Mouse (Mus musculus): ENCODE results near the gene Cd27.

Cd27 gene

DNA sequence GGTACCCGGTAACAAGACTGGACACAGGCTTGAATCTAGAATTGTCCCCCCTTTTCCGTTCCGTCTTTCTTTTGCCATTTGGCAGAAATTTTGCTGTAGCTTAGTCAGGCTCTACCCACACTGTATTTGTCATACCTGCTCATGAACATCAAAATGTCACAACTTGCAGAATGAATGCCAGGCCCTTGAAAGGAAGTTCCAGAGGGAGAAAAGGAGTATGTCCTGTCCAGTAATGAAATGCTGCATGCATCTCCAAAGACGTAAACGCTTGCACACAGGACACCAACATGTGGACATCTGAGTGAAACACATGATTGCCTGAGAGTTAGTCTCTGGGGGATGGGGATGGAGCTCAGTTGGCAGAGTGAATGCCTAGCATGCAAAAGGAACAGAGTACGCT lies 23.1 kb downstream of the Cd27 start:
- DNase-seq (ENCODE audit: low read depth), result no peak

DNA sequence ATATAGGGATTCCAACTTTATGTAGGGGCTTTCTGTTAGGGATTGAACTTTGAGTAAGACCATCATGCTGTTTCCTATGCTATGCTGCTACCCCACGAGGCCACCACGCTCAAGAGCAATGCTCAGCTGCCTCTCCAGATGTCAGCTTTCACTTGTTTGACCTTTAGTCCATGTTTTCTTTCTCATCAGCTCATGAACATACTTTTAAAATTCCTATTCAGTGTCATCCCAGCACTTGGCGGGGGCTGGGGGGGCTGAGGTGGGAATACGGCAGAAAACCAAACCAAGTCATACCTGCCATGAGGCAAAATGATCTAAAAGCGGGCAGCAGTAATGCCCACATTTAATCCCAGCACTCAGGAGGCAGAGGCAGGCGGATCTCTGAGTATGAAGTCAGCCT lies 23.7 kb downstream of the Cd27 start:
- no peak for DNase-seq (ENCODE audit: low read depth)

DNA sequence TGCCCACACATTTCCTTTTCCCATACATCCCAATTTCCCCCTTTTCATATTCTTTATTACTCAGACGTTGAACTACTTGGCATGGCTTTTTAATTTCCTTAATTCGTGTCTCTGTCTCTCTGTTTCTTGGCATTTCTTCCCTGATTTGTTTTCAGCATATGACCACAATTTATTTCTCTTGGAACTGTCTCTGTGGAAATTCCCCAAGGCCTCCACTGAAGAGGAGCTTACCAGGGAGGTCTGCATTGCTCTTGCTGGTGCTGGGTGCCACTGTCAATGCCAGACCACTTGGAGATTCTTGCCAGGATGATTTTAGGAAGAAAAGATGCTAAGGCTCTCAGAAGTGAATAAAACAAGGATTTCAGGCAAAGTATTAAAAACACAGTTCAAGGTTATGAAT lies 24.2 kb downstream of the Cd27 start:
- no peak for DNase-seq (ENCODE audit: low read depth)

DNA sequence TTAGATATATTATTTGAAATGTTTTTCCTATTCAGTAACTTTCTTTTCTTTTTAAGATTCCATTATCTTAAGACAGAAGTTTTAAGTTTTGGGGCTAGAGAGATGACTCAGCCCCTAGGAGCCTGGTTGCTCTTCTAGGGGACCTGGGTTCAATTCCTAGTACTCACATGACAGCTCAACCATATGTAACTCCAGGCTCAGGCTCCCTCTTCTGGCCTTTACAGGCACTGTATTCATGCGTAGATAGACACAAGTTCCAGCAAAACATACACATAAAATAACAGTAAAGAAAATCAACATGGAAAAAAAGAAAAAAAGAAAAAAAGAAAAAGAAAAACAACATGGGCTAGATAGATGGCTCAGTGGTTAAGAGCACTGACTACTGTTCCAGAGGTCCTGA lies 26.4 kb downstream of the Cd27 start:
- no peak for DNase-seq (ENCODE audit: low read depth)

DNA sequence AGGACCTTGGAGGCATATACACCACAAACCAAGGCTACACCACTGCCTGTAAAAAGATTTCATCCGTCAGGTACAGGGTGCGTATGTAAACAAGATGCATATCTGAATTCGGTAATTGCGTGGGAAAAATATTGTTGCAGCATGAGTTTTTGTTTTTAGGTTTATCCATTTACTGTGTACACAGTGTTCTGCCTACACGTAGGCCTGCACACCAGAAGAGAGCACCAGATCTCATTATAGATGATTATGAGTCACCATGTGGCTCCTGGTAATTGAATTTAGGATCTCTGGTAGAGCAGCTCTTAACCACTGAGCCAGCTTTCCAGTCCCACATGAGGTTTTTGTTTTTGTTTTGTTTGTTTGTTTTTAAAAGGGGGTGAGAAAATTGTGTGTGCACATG lies 39.6 kb downstream of the Cd27 start:
- no peak for DNase-seq (ENCODE audit: low read depth)

DNA sequence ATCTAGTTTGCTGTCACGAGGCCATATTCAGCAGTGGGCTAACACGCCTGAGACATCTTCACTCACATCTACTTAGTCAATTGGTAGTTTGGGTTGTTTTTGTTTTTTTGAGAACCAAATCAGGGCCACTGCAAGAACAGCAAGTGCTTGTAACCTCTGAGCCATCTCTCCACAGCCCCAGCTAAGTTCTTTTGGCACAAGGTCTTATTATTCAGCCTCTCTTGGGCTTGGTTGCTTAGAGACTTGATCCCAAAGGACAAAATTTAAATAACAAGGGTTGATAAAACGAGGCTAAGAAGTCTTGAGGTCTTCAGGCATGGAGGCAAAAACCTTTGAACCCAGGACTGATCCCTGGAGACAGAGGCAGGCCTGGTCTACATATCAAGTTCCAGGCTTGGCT lies 40.5 kb downstream of the Cd27 start:
- DNase-seq (ENCODE audit: low read depth), result no peak

DNA sequence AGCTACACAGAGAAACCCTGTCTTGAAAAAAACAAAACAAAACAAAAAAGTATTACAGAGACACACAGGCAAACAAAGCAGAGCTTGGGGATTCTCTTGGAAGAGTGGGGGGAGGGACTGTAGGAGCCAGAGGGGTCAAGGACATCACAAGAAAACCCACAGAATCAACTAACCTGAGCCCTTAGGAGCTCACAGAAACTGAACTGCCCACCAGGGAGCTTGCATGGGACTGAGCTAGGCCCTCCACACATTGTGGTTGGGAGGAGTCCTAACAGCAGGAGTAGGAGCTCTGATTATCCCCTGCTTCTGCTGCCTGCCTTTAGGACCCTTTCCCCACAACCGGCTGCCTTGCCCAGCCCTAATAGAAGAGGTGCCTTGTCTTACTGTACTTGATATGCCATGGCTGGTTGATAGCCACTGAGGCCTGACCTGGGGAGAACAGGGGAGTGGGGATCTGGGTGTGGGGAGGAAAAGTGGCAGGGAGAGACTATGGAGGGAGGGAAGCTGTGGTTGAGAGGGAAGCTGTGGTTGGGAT lies 41.2 kb downstream of the Cd27 start:
- no peak for DNase-seq (ENCODE audit: low read depth)

DNA sequence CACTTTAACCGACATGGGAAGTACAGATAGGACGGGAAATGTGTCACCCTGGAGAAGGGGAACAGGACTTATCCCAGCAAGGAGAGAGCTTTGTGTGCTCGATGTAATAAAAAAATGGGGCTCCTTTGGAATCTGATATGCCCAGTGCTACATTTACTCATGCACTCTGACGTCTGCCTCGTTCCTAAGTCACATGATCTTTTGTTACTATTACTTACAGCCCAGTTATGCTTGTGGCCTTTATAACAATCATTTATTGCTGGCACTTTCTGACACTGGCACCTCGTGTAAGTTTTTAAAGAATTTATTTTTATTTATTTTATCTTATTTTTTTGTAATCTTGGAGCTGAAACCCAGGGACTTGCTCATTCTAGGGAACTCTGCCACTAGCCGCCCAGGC lies 43.4 kb downstream of the Cd27 start:
- DNase-seq (ENCODE audit: low read depth), result no peak

DNA sequence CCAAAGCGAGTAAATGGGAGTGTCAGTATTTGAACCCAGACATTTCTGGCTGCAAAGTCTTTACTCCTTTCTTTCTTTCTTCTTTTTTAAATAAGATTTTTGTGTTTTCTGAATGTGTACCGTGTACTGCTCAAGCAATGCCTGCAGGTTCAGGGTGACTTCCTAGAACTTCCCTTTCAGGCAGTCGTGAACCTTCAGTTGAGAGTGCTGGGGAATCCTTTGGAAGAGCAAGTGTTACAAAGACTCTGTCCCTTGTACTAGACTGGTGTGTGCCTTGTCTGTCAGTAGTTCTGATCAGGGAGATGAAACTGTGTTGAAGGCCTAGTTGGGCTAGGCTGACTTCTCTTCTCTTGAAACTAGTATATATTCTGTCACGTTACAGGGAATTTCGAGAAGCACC lies 44.0 kb downstream of the Cd27 start:
- no peak for DNase-seq (ENCODE audit: low read depth)

DNA sequence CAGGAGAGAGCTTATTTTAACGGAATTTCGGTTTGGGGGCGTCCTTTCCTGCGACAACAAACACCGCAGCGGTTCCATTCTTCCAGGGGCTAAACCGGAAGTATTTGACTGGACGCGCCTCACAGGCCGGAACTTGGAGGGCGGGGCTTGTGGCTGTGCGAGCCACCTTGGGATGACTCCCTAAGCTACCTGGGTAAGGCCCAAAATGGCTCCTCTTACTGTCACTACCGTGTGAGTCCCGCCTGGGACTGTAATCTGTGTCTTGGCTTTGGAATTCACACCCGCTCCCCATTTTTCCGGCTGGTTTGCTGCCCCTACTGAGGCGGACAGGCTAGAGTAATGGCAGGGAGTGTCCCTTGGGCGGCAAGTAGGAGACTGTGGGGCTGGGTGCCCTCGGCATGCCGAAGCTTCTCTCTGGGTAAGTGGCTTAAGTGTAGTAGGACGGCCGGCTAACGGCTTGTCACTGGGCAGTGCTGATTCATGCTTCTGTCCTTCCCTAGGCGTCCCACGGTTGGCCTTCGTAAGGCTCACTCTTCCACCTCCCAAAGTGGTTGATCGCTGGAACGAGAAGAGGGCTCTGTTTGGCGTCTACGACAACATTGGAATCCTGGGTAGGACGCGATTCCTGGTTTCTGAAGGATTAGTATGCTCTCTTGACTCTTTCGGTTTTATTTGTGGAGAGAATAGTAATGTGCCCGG lies 44.6 kb downstream of the Cd27 start:
- peak; percentile 89 for DNase-seq (ENCODE audit: low read depth)

DNA sequence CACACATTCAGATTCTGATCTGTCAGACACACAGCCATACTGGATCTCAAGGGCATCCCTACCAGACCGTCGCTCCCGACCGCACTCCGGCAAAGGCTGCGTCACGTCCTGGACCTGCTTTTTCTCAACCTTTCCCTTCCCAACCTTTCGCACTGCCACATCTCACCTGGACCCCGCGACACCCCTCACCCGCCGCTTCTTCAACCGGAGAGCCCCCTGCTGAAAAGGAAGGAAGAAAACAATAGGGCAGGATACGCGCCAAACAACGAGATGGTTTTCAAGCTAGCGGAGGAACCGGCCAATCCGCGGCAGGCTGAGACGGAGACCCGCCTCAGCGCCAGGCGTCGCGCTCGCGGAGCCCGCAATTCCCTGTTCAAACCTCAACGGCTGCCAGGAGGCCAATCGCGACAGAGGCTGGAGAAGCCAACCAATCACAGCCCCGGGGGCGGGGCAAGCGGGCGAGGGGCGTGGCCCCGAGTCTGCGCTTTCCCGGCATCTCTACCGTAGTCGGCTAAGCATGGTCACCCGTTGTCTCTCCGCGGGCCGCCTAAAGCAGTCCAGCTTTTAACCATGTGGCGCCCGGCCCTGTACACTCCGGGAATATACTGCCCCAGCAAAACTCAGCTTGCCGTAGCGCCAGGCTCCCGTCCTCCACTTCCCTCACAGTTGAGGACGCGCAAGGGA lies 45.3 kb downstream of the Cd27 start, which contains the start of the genes Ncapd2 and Mrpl51:
Gene Ncapd2 (minus strand): TSS at position 370 of the 684 bp plus-strand sequence.
Gene Mrpl51 (plus strand): TSS at position 470 of the 684 bp plus-strand sequence.
- DNase-seq (ENCODE audit: low read depth), result peak; percentile 99

DNA sequence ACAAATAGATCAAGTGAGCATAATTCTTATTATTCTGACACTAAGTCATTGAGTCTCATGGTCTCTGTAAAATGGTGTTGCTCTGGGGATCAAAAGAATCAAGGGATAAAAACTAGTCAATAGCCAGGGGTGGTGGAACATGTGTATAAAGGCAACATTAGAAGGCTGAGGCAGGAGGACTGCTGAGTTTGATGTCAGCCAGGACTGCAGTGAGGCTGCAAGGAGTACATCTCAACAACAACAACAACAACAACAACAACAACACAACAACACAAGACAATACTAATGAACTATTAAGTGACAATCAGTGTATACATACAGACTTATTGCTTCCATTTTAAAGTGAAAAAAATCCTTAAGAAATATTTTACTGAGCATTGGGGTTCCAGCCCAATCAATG lies 46.0 kb downstream of the Cd27 start:
- no peak for DNase-seq (ENCODE audit: low read depth)

DNA sequence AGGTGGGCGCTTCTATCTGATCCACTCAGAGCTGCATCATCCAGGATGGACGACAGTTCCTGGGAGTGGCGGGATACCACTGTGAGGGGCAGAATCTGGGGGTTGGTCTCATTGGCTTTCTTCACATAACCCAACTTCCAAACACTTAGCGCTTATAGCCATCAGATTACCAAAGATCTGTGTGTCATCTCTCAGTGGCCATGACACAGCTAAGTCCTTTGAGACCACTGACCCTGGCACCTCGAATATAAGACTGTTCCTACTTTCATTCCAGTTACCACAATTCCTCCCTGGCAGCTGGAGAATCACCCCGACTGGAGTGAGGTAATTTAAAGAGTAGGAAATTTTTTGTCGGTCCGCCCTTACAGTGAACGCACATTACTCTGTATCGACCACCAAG lies 50.6 kb downstream of the Cd27 start:
- DNase-seq (ENCODE audit: low read depth), result no peak

Data from naive thymus-derived CD4-positive, alpha-beta T cell, adult 2 months (primary cell).